Mouse (Mus musculus): ENCODE data around the gene Celf2.
"Not testable (repeated sequence)": the region's sequence is repeated elsewhere in the genome, so short reads cannot be mapped to it uniquely, and the experiment has no call there.

The Celf2 gene

DNA sequence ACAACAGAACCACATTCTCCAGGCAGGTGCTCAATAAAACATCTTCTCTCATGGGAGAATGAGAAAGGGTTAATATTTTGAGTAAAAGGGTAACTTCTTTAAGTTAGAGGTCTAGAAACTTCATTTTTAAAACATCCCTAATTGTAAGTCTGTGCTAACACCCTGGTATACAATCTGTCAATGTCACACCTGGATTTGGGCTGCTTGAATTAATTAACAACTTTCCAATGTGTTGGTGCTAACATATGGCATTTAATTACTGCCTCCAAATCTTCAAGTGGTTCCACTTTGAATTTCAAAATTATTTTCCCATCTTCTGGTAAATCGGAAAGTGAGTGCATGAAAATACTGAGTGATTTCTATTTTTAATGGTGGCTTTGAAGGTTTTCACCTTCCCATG, 890.9 kb downstream of the Celf2 start:
- in situ Hi-C loops (cut with MboI, MseI): no loop called here

DNA sequence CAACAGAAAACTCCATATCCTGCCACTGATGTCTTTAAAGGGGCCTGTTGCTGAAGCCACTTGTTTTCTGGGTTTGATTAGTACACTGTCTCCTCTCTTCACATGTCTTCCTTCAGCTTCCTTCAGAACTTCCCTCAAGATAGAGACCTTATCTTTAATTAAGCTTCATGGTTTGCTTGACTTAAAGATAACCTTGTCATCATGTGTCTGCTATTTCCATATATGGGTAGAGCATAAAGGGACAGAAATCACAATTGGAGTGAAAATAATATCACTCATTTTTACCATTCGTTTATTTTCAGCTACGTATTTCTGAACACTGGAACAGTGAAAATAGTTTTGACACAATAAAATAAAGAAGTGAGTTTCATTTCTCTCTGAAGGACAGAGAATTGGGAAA, 905.0 kb downstream of the Celf2 start:
- in situ Hi-C loops (cut with MboI, MseI): no loop called here

DNA sequence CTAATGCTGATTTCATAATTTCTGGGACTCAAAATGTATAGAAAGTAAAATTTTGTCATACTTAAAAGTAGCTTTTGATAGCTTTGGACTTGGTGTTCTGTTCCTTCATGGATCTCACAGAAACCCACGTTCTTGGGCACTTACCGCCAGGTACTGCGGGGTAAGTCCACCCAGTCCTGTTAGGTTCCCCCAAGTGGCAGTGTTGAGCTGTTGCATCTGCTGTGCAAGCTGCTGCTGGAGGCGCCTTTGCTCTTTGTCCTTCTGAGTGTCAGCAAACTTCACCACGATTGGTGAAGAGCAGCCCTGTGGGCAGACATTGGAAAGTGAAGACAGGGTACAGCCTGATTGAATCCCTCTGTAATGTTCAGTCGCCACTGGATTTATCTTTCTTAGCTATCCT, 905.5 kb downstream of the Celf2 start:
- in situ Hi-C loops (cut with MboI, MseI): no loop called here

DNA sequence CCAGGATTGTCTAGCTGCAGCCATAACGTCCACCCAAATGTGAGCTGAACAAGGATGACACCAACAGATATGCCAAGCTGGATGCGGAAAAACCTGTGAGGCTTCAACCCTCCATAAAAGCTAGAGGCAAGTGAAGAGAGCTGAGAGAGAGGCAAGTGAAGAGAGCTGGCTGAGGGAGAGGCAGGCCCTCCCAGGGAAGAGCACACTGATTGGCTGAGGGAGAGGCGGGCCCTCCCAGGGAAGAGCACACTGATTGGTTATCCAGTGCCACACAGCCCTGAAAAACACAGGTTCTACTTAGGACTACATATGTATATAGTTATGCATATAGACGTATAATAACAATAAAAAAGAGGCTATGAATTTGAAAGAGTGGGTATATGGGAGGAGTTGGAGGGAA, 907.2 kb downstream of the Celf2 start:
- in situ Hi-C loops (cut with MboI, MseI): no loop called here

DNA sequence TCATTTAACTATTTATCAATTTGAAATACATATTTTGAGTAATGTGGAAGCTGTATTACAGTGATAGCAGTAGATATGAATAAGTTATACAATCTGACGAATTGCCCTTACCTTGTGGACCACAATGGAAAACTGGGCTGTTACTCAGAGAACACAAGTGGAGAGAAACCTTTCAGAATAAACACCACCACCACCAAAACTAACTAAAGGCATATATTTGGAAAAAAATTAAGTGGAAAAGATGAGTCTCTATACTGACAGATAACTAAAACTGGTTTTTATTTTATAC, 910.5 kb downstream of the Celf2 start:
- in situ Hi-C loops (cut with MboI, MseI): loop anchor here (10.0 kb wide), 1 partner anchor 234 kb away; no protein-coding TSS in a partner anchor

DNA sequence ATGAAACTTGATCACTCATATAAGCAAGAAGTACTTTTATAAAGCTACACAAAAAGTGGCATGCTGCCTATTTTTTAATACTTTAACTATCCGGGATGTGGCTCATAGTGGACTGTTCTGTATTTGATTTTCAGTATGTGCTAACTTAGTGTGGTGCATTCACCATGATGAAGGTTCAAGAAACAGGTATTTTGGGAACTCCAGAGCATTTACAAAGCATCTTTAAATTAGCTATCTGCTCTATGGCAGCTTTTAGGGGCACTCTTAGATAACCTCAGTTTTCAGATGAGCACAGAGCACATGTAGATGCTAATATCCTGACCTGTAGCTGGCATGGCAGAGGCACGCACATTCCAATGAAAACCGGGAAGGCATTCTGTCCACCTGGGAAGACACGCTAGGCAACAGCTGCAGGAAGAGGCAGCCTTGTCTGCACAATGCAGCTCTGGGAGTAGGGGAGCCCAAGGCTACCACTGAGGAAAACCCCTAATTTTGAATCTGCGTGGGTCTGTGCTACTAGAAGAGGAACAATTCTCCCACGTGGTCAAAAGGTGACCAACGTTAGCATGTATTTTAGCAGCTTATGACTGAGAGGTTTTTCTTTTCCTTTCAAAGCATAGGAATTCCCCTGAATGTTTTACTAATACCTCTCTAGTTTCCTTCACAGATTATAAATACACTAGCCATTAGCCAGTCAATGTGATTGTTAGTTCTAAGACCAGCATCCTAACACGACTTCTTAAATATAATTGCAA, 911.1 kb downstream of the Celf2 start:
- in situ Hi-C loops (cut with MboI, MseI): loop anchor here (10.0 kb wide), 1 partner anchor 234 kb away; no protein-coding TSS in a partner anchor

DNA sequence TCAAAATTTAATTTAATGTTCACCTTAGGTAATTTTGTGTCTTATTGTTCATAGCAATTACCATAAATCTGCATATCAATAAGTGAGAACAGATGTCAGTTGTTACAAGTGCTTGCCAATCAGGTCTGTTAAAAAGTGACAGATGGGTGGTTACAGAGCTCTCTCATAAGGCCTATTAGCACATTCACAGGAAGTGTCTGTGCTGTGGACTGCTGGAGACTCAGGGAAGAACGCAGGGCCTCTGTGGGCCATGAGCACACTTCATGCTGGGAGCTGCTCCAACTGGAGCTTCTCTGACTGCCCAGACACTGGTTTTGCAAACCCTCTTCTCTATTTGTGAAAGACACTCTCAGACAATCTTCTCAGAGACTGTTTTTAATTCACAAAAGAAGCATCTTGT, 914.6 kb downstream of the Celf2 start:
- in situ Hi-C loops (cut with MboI, MseI): loop anchor here (10.0 kb wide), 1 partner anchor 230 kb away; no protein-coding TSS in a partner anchor

DNA sequence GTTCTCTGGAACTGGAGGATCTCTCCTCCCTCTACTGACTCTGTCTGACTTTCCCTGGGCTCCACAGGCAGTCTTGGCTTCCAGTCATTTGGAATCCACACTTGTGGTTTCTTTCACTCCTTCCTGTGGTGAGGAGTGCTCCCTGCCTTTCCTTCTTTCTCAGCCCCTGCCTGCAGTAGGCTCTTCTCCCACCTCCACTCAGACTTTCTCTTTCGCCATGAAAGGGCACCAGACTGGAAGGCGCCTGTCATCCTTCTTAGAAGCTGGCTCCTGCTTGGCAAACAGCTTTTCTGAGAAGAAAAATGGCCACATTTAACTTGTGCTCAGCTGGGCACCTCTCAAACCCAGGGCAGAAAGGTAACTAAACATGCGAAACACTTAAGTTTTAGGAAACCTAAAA, 915.2 kb downstream of the Celf2 start:
- in situ Hi-C loops (cut with MboI, MseI): loop anchor here (10.0 kb wide), 1 partner anchor 229 kb away; no protein-coding TSS in a partner anchor

DNA sequence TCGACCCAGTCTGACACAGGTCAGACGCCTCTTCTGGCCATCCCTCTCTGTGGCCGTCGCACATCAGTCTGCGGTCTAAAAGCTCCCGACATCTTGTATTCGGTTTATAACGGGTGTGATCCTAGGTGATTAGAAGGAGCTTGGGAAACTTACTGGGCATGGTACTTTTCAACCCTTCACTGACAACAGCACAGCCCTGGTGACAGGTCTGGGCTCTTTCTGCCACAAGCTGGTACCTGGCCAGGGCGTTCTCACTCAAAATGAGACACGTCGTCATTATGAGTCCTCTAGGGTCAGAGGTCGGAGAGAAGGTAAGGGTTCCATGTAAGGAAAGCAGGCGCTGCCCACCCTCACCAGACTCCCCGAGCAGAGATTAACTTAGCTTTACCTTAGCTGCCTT, 915.6 kb downstream of the Celf2 start:
- in situ Hi-C loops (cut with MboI, MseI): loop anchor here (10.0 kb wide), 1 partner anchor 229 kb away; no protein-coding TSS in a partner anchor

DNA sequence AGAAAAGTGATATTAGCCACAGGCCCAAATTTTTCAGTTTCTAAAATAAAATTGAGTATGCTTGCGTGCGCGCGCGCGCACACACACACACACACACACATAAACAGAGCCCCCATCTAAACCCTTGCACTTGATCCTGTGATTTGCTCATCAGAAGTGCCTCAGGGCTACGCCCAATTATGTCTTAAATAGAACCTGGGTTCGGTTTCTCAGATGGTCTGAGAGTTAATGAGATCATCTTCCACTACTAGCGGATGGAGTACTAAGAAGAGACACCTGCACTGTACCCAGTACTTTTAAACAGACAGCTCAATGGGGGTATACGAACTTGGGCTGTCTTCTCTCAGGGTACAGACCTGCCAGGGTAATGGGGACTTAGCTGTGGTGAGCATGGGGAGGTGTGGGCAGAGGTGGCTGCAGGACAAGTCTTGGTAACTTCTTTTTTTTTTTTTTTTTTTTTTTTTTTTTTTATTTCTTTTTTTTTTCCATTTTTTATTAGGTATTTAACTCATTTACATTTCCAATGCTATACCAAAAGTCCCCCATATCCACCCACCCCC, 923.2 kb downstream of the Celf2 start:
- in situ Hi-C loops (cut with MboI, MseI): no loop called here

DNA sequence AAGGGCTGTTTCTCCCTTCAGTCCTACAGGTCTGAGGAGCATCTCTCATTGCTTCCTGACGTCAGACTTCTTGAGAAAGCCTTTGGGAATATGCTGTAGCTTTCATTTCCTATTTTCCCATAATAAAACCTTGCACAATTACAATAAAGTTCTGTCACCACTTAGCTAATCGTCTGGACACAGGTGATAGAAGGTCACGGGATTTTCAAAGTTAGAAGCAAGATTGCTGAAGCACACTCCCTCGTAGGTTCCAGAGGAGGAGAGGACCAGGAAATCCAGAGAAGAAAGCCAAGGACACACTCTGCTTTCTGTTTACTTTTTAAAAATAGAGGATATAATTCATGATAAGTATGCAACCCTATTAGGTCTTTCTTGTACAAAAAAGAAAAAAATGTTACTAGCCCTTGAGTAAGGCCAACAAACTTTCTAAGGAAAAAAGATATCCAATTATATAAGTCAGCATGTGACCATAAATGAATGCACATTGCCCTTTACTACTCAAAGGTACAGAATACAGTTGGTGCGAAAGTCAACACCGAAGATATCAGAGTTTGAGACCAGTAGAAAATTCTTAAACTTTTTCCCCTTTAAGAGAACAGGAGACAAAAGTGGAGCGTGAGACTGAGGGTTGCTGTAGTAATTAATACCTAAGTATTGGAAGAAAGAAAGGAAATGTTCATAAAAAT, 924.2 kb downstream of the Celf2 start:
- in situ Hi-C loops (cut with MboI, MseI): no loop called here

DNA sequence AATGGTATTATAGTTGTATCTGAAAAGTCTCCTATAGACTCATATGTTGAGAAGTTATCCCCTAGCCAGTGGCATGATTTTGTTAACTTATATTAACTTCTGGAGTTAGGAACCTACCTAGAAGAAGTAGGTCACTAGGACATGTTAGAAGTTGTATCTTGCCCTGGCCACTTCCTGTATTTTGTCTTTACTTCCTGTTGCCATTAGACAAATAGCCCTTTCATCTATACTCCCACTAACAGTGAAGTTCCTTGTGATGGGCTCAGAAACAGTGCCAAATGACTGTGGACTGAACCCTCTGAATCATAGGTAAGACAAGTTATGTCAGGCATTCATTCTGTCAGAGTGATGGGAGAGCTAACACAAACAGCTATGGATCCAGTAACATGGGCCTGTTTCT, 926.7 kb downstream of the Celf2 start:
- in situ Hi-C loops (cut with MboI, MseI): no loop called here

DNA sequence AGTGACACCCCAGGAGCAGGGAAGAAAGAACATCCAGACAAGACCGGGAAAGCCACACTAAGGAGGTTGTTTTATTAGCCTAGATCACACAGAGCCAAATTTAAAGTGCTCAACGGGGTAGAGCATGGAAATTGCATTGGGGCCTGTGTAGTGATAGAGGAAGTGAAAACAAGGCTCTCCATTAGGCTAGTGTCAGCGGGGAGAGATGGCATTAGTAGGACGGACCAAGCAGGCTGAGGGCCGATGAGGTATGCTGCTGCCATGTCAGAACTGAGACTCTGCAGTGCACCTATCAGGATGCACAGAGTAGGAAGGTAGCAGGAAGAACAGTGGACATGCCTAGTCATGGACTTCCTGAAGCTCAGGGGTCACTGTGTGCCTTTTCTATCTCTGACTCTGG, 929.3 kb downstream of the Celf2 start:
- in situ Hi-C loops (cut with MboI, MseI): no loop called here

DNA sequence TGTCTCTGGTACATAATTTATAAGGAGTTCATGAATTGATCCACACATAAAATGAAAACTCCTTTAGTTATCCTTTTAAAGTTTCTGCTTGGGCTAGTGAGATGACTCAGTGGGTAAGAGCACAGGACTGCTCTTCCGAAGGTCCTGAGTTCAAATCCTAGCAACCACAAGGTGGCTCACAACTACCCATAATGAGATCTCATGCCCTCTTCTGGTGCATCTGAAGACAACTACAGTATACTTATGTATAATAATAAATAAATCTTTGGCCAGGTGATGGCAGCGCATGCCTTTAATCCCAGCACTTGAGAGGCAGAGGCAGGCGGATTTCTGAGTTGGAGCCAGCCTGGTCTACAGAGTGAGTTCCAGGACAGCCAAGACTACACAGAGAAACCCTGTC, 934.0 kb downstream of the Celf2 start:
- in situ Hi-C loops (cut with MboI, MseI): not testable (repeated sequence)

DNA sequence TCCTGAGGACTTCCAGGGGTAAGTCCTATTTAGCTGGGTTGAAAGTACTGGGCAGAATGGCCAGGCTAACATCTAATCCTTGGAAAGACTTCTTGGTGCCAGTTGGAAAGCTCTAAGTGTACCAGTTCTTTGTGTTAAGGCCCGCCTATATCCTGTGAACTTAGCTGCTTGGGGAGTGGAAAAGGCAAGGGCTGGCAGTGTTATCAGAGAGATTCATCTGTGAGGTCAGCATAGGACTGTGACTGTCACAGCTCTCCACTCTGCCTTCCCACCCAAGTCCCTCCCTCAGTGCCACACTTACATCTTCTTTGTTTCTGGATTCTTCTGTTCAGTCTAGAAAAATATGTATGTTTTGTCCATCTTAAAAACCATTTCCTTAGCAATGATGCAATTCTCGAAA, 935.7 kb downstream of the Celf2 start:
- in situ Hi-C loops (cut with MboI, MseI): no loop called here

DNA sequence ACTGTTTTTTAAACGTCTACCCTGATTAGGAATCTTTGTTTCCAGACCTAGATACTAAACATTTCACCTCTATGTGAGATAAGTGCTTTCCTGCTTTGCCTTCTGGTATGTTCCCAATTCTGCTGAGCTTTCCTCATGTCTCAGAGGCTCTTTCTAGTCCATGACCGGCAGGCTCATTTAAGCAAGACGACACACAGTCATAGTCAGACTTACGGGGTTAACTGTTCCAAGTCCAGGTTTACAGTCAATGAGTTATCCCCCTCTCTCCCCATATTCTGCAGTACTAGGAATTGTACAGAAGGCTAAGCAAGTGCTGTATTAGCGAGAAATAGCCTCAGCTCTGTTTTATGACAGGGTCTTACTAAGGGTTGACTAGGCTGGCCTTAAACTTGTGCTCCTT, 936.4 kb downstream of the Celf2 start:
- in situ Hi-C loops (cut with MboI, MseI): no loop called here

DNA sequence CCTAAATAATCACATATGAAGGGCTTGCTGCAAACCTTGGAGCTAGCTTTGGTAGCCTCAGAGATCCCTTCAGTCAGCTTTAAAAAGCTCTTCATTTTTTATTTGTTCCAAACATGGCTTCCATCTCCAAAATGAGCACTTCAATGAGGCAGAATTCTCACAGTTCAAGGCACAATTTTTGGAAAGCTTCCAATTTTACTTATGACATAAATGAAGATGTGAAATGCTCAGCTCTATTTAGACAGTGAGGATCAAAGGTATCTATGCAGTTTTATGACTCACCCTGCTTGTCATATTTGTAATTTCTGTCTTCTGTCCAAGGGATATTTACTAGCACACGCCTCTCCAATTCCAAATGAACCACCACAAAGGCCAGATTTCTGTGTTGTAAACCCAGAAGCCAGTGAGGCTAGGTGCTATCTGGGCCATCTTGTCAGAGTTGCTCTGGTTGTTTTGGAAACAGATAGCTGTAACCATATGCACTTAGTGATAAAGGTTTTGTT, 940.3 kb downstream of the Celf2 start:
- in situ Hi-C loops (cut with MboI, MseI): no loop called here

DNA sequence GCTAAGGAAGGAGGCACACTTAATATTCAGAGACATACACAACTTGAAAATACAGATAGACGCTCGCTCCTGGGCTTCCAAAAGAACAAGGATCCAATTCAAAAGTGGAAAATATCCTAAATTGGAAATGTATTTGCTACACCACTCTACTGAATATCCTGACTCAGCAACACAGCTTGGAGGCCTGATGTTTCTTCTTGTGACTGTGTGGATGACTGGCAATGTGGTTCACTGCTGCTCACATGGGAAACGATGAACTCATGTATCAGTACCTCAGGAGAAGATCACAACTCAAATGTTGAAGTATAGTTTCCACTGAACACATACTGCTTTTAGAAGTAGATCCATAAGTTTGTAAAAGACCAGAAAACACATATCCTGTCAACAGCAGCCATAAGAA, 944.2 kb downstream of the Celf2 start:
- in situ Hi-C loops (cut with MboI, MseI): no loop called here

DNA sequence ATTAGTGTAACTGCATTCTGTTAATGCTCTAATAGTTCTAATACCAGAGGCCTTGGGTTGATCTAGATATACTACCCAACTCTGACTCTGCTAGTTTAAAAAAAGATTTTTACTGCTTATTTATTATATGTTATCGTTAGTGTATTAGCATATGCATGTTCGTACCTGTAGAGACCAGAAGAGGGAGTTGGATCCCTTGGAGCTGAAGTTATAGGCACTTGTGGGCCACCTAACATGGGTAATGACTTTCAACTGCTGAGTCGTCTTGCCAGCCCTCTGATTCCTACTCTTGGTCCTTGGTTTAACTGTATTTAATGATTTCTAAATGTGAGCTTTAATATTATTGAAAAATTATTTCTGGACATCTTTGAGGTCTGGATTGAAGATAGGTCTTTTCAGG, 948.0 kb downstream of the Celf2 start:
- in situ Hi-C loops (cut with MboI, MseI): no loop called here

DNA sequence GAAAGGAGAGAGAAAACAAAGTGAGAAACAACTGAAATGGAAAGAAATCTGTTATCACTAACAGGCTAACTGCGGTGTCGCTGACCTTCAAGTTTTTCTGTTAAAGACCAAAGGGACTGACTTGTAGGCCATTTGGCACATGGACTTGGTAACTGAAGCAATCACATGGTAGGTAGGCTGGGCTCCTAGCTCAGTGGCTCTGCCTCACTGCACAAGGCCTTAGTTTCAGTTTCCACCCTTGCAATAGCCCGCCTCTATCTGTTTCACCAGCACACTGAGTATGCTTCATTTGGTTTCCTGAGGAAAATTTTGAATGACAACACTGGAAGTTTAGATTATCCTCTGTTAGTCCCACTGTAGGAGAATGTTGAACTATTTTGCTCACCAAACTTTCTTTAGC, 948.6 kb downstream of the Celf2 start:
- in situ Hi-C loops (cut with MboI, MseI): no loop called here

DNA sequence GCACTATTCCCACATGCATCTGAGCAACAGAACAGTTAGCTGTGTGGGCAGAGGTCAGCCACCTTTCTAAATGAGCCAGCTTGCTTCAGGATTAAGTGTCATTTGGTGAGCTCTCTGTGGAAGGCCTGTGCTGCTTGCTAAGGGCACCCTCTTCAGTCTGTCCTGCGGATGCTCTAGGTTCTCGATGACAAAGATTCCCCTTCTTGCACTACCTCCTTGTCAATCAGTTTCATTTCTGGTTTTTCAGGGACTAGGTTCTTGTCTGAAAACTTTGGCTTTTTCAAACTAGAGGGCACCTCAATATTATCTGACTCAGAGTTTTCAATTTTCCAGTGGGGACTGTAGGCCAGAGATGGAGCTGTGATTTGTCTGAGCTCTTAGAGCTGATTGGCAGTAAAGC, 949.8 kb downstream of the Celf2 start:
- in situ Hi-C loops (cut with MboI, MseI): no loop called here

DNA sequence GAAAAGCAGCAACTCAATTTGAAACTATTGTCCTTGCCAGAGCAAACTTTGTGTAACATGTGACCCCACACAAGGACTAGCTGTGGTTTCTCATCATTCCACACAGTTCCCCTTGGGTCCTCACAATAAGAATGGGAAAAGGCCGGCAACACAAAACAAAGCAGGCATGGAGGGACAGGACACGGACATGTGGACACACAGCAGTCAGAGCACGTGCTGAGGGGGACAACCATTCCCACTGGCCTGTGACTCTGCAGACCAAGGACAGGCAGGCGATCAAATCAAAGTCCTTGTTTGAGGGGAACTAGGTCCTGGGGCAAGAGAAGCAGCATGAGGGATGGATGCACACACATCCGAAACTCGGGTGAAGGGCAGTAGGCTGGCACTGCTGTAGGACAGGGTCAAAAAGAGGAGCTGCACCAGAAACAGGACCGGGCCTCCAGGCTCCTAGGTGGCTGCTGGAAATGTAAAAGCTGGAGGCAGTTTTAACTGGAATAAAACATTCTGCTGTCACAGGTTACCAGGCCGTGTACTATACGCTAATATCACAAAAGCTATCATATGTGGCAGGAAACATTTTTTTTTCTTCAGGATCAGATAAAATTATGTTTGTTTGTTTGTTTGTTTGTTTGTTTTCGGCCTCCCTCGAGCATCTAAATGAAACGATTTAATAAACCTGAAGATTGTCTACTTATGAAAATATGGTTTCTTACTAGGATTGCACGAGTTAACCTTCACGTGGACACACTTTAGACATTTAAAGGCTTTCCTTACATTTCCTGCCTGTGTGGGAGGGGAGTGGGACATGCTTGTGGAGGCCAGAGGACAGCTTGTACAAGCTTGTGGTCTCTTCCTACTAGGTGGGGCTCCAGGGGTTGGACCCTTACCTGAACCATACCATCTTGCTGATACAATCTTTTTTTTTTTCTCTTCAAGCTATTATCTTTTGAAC, 950.8 kb downstream of the Celf2 start:
- in situ Hi-C loops (cut with MboI, MseI): no loop called here

All from regulatory T cell (primary cell).